Mouse (Mus musculus): ENCODE data around the gene Mrgprf. TPM values are rescaled to one million over a fixed set of nuclear protein-coding genes. Genes with fewer than 3 reads are reported as not detected.

The Mrgprf gene
- polyA plus RNA-seq, 1 experiment from 2014 or later = 0.09 TPM

GRCm38 (mm10) chr7:145340248-145340904 lies 39.7 kb downstream of the Mrgprf start:
- Histone ChIP-seq H3K36me3 (ENCODE audit: control insufficient read depth, insufficient read depth, low read length) (no peaks in the 10 kb centered on the region), H3K4me1 (ENCODE audit: control insufficient read depth, insufficient read depth, low read length) (no peaks in the 10 kb centered on the region), H3K27me3 (ENCODE audit: control insufficient read depth, insufficient read depth, low read length) (no peaks in the 10 kb centered on the region), H3K9ac (replicated peaks; ENCODE audit: low read depth, low read length) (no peak overlapping the region), H3K9me3 (ENCODE audit: control insufficient read depth, low read length) (no peaks in the 10 kb centered on the region), H3K4me3 (ENCODE audit: low read depth, low read length) (no peak overlapping the region), H3K4me2 (ENCODE audit: low read depth, low read length) (no peak overlapping the region), H3K27ac (ENCODE audit: low read depth, low read length) (no peak overlapping the region)
- ATAC-seq (ENCODE audit: low read depth) = no peak
- 68% methylated on average over 5 of the region's 5 CpGs for WGBS

Other genes starting within 250 kb of the Mrgprf start
- 0.31 TPM in 1 of 2 replicates, not detected in the other for gene 1810010D01Rik, start 92.7 kb upstream of the Mrgprf start, polyA plus RNA-seq (2014; fragmentation: Nextera tagmentation; extraction: Ambion mirVana)
- 0.95 and 1.6 TPM in 2 replicates for gene Tpcn2, start 16.8 kb upstream of the Mrgprf start, polyA plus RNA-seq (2014; fragmentation: Nextera tagmentation; extraction: Ambion mirVana)
- 0.10 TPM in 1 of 2 replicates, not detected in the other for gene Mrgprd, start 14.0 kb downstream of the Mrgprf start, polyA plus RNA-seq (2014; fragmentation: Nextera tagmentation; extraction: Ambion mirVana)